Mouse (Mus musculus) c-Kit-negative CD71-positive TER-119-positive erythroid progenitor cells, embryonic 14.5 days (primary cell): ENCODE measurements around the gene Ins2.

Source experiments
- DNase-seq: peaks from one replicate; pipeline ENCODE4 v3.0.0-alpha.2; 2013; ENCODE audit warnings: low read depth, low spot score

Gene Ins2

GRCm38 (mm10) chr7:142743281-142743680 lies at the start of gene Ins2:
TSS of gene Ins2 (minus strand) at chr7:142743381.
- no peak for DNase-seq

GRCm38 (mm10) chr7:142792650-142793275 lies 49.6 kb upstream of the Ins2 start:
- no peak for DNase-seq

DNA sequence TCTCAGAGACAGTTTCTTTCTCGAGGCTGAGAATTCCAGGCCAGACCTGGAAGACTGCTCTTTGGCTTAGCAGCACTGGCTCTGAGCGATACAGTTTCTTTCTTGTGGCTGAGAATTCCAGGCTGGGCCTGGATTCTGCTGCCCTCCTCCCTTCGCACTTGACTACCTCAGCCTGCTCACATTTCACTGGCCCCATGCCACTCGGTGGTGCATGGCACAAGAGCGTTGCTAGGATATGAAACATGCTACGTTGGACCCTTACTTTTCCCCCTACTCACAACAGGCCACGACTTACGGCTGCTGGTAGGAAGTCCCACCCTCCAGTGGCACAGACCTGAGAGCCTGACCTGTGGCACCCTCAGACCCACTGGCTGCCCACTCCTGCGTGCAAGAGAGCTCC lies 46.5 kb upstream of the Ins2 start:
- DNase-seq, result no peak

DNA sequence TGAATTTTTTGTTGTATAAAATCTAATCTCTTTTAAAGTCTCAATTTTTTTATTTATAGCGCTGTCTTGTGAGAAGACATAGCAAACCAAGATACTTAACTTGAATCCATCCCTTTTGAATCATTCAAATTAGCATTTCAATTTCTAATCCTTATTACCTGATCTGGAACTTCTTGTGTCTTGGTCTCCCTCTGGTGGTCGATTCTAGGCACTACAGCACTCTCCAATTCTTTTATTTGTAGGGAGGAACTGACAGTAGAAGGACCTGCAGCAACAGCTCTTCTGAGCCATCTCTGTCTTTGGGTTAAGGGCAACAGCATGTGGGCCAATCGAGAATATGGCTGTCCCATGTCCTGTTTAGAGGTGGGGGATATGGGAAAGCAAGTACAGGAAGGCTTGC lies 5.4 kb downstream of the Ins2 start:
- DNase-seq, result peak; percentile 36

GRCm38 (mm10) chr7:142736943-142737490 lies 6.2 kb downstream of the Ins2 start:
- peak; percentile 34 for DNase-seq

- DNase-seq, result no peak
Measured at GRCm38 (mm10) chr7:142725973-142726372, 17.2 kb downstream of the Ins2 start.

GRCm38 (mm10) chr7:142720725-142721124 lies 22.5 kb downstream of the Ins2 start:
- no peak for DNase-seq

GRCm38 (mm10) chr7:142714783-142715498 lies 28.2 kb downstream of the Ins2 start:
- peak; percentile 16 for DNase-seq

DNA sequence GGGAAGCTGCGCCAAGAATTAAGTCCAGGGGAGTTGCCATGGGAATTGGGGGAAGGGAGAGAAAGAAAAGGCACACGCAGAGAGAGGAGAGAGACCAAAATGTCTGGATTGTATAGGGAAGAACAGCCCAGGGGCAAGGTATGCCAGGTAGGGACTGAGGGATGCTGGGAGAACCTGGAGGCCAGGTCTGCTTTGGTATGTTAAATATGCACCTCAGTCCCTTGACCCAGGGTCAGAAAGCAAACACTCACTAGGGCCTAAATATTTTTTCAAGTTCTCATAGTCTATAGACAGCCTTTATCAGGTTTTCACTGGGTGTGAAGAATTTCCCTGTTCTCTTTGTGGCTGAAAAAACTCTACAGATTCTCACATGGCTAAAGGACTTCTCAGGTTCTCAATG lies 36.3 kb downstream of the Ins2 start:
- no peak for DNase-seq

- no peak for DNase-seq
Measured at GRCm38 (mm10) chr7:142699334-142699860, 43.8 kb downstream of the Ins2 start.

GRCm38 (mm10) chr7:142678611-142679010 lies 64.6 kb downstream of the Ins2 start:
- DNase-seq, result no peak

DNA sequence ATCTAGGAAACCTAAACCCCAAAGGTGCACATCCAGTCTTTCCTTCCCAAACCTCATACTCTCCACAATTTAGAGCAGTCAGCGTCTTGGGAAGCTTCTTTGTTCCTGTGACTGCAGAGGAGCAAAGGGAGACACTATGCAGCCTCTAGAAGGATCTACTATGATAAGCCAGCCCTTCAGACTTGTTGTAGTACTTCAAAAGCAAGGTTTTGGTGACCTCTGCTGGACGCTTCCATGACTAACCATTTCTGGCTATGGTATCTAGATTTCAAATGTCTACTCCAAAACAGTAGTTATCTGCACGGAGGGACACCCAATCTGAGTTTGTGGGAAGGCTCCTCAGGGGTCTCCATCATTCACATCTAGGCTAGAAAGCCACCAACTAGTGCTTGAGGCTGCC lies 67.5 kb downstream of the Ins2 start:
- no peak for DNase-seq

- DNase-seq, result no peak
Measured at GRCm38 (mm10) chr7:142675141-142675540, 68.0 kb downstream of the Ins2 start.

GRCm38 (mm10) chr7:142672120-142672519 lies 71.1 kb downstream of the Ins2 start:
- DNase-seq, result no peak

- no peak for DNase-seq
Measured at GRCm38 (mm10) chr7:142671067-142671466, 72.1 kb downstream of the Ins2 start.

DNA sequence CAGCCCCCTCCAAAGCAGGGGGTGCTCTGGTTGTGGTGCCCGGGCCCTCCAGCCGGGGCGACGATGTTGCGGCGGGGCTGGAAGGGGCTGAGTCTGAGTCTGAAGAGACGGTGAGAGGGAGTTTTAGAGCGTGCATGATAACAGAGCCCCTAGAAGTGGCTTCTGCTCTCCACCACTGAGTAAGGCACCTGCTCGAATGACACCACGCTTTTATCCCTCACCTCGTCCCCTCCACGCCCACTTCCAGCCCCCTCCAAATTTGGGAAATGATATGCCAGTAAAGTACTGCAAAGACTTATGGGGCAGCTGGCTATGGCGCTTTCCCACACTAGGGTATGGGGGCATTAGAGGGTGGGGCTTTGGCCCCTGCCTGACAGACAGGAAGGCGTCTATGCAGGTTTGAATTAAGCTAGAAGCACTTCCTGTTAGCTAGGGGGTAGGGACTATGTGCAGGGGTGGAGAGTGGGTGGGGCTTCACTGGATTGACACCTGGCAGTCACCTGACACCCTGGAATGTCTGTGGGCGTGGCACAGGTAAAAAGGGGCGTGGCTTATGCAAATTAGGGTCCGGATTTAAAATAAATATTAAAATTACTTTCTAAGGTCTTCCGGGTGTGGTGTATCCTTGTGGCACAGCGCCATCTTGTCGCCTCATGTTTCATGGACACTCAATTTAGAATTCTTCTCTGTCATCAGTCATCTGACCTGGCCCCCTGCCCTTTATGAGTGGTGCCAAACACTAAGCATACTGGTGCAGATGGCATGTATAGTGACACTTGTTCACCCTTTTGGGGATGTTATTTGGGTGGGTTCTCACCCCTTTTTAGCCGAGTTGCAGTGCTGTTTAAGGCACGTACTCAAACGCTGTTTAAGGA lies 73.2 kb downstream of the Ins2 start, which contains the start of gene Gm49394:
TSS of gene Gm49394 (minus strand) at position 192 of the 875 bp plus-strand sequence.
- no peak for DNase-seq

DNA sequence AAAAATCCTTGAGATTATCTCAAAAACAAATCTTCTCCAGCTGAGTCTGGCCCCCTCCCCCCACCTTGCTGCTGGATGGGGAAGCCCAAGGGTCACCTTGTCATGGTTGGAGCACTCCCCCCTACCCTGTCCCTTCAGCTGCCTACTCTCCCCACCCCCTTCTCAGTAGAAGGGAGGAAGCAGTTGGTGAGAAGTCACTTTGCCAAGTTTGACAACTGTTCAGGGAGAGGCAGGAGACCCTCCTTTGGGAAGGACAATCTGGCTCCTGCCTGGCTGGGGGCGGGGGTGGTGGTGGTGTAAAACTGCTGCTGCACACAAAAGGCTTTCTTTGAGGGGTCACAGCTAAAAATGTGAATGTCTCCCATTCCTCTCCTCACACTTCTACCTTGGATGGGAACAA lies 74.9 kb downstream of the Ins2 start:
- no peak for DNase-seq

- DNase-seq, result no peak
Measured at GRCm38 (mm10) chr7:142667521-142667920, 75.7 kb downstream of the Ins2 start.

DNA sequence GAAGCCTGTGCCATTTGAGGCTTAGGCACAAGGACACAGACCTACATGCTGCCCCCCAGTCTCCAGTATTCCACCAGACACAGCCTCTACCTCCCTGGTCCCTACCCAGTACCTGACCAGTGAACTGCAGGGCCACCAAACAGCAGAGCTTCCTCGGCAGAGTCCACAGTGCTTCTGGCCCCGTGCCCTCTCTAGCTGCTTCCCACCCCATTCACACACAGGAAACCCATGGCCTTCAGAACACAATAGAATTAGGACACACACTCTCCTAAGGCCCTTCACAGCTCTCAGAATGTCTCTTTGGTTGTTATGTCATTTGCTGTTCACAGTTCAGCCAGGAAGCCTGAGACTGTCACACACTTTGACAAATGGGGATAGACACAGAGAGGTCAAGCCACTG lies 76.5 kb downstream of the Ins2 start, which contains the start of gene Igf2:
TSS of gene Igf2 (minus strand) at position 158 of the 400 bp plus-strand sequence.
- no peak for DNase-seq

DNA sequence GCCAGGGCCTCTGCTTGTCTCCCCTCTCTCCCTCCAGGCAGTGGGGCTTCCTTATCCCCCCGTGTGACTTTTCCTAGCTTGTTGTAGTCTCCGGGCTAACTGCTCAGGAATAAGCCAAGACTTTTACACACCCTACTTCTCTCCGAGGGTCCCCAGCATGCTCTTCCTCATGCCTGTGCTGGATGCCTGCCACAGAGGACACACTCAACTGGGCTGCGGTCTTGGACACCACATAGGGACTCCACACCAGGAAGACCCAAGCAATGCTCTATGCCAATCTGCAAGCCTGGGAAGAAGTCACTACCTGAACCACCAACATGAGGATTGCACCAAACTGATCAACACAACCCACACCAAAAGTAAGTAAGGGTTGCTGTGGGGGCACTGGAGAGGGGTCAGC lies 77.1 kb downstream of the Ins2 start:
- no peak for DNase-seq

DNA sequence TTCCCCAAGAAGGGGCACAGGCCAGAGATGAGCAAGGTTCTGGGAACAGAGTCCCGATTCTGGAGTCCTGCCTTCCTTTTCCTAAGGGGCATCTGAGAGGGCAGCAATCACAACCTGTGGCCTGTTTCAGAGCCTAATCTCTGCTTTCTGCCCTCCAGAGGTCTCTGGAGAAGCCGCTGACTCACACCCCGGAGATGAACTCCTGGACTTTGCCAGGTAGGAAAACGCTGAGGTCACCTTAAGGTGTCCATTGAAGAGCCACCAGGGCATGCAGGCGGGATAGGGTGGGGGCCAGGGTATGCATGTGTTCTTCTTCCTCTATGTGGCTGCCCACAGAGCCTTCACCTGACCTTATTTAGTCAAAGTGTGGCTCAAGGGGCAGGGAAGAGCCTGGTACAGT lies 77.8 kb downstream of the Ins2 start:
- DNase-seq, result no peak
